Mouse (Mus musculus) frontal cortex, postnatal 36 days (tissue): Measurements from ENCODE around the gene Eif3f.

Source experiments
- DNase-seq, 2 experiments: peaks; one replicate each; pipeline ENCODE4 v3.0.0; 2022; ENCODE audit warnings: low spot score in 2 of 2

The Eif3f gene

GRCm38 (mm10) chr7:108933794-108934731, at the start of gene Eif3f:
Eif3f (plus strand) TSS chr7:108934417.
- peak; percentile 96 to 98 for DNase-seq

DNA sequence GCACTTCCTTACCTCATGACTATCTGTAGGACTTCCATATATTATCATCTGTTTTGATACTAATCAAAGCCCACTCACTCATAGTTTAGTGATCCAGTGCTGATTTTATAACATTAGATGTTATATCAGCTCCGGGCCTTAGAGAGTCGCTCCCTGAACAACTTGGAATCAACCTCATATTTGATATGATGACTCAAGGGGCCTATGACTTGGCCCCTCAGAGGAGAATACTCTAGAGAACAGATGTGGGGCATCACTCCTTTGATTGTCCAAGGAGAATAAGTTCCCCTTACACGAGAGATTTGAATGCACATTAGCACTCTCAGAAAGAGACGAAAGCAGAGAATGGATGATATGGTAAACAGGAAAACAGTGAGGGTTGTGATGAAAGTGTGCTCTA, 49.3 kb upstream of the Eif3f start, which contains the start of gene Olfr518:
Gene Olfr518 (minus strand): TSS at position 101 of the 400 bp plus-strand sequence.
- DNase-seq = no peak

DNA sequence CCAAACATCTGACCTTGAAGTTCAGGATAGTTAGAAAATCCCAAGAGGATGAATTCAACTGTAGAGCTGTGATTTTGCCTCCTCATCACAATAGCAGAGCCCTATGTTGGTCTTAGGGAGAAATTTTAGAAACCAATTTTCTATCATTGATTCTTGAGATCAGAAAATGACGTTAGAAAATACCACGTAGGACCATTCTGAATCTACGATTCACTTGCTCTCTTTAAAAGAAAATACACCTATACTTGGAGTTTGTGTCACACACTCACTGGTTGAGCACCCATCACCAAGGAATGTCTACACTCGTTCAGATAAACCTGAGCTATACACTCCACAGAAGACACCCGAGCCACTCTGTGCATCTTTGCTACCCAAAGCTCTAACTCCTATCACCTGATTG, 39.9 kb upstream of the Eif3f start, which contains the start of gene Olfr519:
Gene Olfr519 (minus strand): TSS at position 101 of the 400 bp plus-strand sequence.
- DNase-seq = no peak

DNA sequence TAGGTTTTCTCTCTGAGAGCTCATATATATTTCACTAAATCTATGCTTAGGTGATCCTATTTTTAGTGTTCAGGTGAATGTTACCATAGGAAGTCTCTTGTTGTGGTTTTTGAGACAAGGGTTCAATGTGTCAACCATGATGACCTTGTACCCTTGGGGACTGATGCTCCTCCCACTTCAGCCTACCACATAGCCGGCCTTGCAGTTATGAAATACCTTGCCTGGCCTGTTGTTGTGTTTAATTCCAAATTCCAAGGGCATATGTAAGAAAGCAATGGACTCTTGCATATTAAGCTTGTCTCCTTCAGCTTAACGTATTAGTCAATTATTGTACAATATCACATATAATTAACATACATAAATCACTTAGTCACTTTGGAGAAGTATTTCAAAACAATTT, 30.2 kb upstream of the Eif3f start:
- DNase-seq = no peak

GRCm38 (mm10) chr7:108927043-108927442, 7.2 kb upstream of the Eif3f start:
- DNase-seq = no peak

GRCm38 (mm10) chr7:108928280-108929188, 5.7 kb upstream of the Eif3f start:
- DNase-seq = no peak

DNA sequence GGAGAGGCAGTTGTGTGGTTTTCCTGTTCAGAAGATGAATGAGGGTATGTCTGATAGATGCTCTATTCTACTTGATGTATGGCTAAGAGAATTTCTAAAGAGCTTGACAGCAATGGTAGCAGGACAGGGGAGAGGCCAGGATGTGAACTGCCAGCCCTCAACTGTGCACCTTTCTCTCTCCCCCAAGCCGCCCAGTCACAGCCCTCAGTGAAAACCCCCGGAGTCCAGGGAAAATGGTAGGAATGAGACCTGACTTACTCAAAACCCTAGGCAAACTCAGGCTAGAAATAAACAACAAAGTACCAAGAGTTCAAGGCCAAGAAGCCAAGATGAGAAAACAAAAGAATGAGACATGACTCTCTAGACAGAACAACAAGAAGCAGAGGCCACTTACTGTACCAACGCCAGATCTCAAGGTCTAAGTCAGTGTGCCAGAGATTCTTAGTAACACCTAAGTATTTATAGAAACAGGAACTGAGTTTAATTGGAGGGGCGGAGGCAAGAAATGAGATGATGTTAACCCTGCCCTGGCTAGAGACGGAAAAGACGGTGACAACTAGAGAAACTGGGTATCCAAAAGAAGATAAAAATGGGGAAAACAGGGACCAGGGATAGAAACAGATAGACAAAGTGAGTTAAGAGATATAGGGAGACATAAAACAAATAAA, 4.4 kb upstream of the Eif3f start, which contains the start of gene Nlrp10:
Gene Nlrp10 (minus strand): TSS at position 453 of the 668 bp plus-strand sequence.
- no peak for DNase-seq

DNA sequence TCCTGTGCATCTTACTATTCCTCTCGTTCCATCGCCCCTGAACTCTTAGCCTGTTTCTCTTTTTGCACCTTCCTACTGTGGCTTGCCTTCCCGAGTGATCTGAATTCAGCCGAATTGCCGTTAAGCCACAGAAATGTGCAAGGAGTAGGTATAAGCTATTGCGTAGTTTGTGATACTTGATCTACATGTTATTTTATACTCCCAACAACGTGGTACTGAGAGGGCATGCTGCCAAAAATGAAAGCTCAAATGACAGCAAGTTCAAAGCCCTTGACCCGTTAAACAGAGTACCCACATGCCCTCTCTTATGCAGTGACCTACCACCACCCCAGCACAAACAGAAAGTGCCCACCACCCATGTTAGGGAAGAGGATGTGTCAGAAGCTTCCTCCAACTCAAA, 619 bp downstream of the Eif3f start:
- no peak for DNase-seq

GRCm38 (mm10) chr7:108935411-108935810, 1.2 kb downstream of the Eif3f start:
- no peak for DNase-seq

DNA sequence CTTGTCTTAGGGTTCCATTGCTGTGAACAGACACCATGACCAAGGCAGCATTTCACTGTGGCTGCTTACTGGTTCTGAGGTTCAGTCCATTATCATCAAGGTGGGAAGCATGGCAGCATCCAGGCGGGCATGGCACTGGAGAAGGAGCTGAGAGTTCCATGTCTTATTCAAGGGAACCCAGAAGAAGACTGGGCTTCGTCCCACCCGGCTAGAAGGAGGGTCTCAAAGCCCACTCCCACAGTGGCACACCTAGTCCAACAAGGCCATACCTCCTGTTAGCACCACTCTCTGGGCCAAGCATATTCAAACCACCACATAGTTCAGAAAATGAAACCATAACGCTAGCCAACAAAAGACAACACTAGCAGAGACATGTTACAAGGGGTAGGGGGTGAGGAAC, 2.4 kb downstream of the Eif3f start:
- DNase-seq = no peak

DNA sequence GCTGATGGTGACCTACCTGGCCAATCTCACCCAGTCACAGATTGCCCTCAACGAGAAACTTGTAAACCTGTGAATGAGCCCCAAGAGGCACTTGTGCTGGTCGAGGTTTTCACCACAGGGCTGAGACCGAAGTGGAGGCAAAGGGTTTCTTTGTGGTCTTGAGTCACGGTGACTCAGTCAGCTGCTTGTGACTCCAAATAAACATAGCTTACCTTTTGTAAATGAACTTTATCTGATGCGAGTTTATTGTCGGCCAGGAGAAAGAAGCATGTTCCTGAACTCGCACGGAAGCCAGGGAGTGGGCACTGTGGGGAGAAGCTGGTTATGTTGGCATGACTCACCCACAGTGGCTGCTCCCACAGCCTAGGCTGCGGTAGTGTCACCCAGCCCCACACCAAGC, 7.2 kb downstream of the Eif3f start:
- DNase-seq = no peak

- peak; percentile 43 to 69 for DNase-seq
Measured at GRCm38 (mm10) chr7:108944002-108944401, 9.8 kb downstream of the Eif3f start.

- DNase-seq = no peak
Measured at GRCm38 (mm10) chr7:108948611-108949010, 14.4 kb downstream of the Eif3f start.

- DNase-seq = no peak
Measured at GRCm38 (mm10) chr7:108949301-108949700, 15.1 kb downstream of the Eif3f start.

GRCm38 (mm10) chr7:108950312-108950761, 16.1 kb downstream of the Eif3f start, which contains the start of gene Tub:
Tub (plus strand) TSS chr7:108950338.
- peak in 1 of 2 experiments; percentile 89 for DNase-seq

- peak; percentile 79 to 83 for DNase-seq
Measured at GRCm38 (mm10) chr7:108950762-108951331, 16.6 kb downstream of the Eif3f start.

DNA sequence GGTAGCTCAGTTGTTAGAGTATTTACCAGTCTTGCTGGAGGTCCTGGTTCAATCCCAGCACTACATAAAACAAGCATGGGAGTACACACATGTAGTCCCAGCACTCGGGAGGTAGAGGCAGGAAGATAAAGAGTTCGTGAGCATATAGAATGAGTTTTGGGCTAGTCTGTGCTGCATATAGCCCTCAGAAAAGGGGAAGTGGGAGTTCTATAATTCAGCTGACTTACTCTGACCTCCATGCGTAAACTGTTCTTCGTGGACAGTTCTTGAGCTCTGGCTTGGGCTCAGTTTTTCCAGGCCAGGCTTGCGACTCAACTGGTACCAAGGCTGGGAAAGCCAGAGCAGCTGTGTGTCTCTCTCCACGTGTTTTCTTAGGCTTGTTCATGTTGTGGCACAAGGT, 18.6 kb downstream of the Eif3f start:
- DNase-seq = no peak

- no peak for DNase-seq
Measured at GRCm38 (mm10) chr7:108954185-108954584, 20.0 kb downstream of the Eif3f start.

DNA sequence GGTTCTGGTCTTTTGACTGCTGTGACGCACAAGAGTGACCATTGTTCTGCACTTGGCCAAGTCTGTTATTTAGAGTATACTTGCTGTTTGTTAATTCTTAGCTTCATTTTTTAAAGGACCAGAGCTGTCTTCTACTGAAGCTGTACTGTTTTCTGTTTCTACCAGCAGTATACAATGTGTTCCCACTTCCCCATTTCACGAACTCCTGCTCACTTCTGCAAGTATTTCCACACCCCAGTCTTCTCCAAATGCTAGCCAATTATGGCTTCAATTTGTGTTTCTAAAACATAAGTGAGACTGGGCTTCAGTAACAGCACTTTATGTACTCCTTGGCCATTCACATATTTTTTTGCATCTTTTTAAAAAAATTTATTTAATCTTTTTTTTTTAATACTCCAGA, 23.5 kb downstream of the Eif3f start:
- no peak for DNase-seq

GRCm38 (mm10) chr7:108965968-108966367, 31.8 kb downstream of the Eif3f start:
- no peak for DNase-seq
